Mouse (Mus musculus) ES-E14 (cell line): ENCODE data around the gene Fam199x.

Experiments used
- CHD2 ChIP-seq: IDR thresholded peaks from 2 replicates; pipeline ENCODE4 v1.6.1; 2014; ENCODE audit warnings: mild to moderate bottlenecking, low read depth, low read length, inconsistent platforms
- MAFK ChIP-seq: IDR thresholded peaks from 2 replicates; pipeline ENCODE4 v1.6.1; 2014; ENCODE audit warnings: mild to moderate bottlenecking, low read depth, low read length, inconsistent platforms; ENCODE audit not compliant: insufficient read depth
- ZNF384 ChIP-seq: IDR thresholded peaks from 2 replicates; pipeline ENCODE4 v1.6.1; 2012; ENCODE audit warnings: low read depth, low read length, inconsistent platforms

GRCm38 (mm10) chrX:137038502-137038901 is 10.9 kb upstream of the Fam199x start:
- no peak for TF ChIP-seq ZNF384
- TF ChIP-seq MAFK: no peak
- TF ChIP-seq CHD2: no peak
